Mouse (Mus musculus) kidney, embryonic 14.5 days (tissue): Measurements from ENCODE around the gene Evl. TPM values are rescaled to one million over a fixed set of nuclear protein-coding genes. Genes with fewer than 3 reads are reported as not detected.

Experiments
- ATAC-seq: fragments of 200-750 bp; cut with Nextera tagmentation; 2 replicates; pipeline ENCODE4 v1.8.0; 2017; ENCODE audit warnings: moderate number of reproducible peaks, mild to moderate bottlenecking, moderate TSS enrichment, moderate library complexity; ENCODE audit not compliant: low FRiP score, low TSS enrichment
- H3K27ac ChIP-seq: fragments of 300-500 bp; sonication (generic); 2 replicates; pipeline ENCODE4 v1.5.1; 2014; ENCODE audit warnings: low read depth, mild to moderate bottlenecking, low read length, moderate library complexity, mixed read lengths
- H3K27me3 ChIP-seq: fragments of 300-500 bp; sonication (generic); 2 replicates; pipeline ENCODE4 v1.6.1; 2014; ENCODE audit warnings: mild to moderate bottlenecking, low read length; ENCODE audit not compliant: control insufficient read depth, insufficient read depth
- H3K36me3 ChIP-seq: fragments of 300-500 bp; sonication (generic); 2 replicates; pipeline ENCODE4 v1.6.1; 2014; ENCODE audit warnings: low read length, mixed read lengths; ENCODE audit not compliant: control insufficient read depth, insufficient read depth
- H3K4me1 ChIP-seq: fragments of 300-500 bp; sonication (generic); 2 replicates; pipeline ENCODE4 v1.6.1; 2014; ENCODE audit warnings: low read length, mixed read lengths; ENCODE audit not compliant: control insufficient read depth, insufficient read depth
- H3K4me2 ChIP-seq: fragments of 300-500 bp; sonication (generic); replicated peaks from 2 replicates; pipeline ENCODE4 v1.6.1; 2014; ENCODE audit warnings: low read depth, mild to moderate bottlenecking, low read length
- H3K4me3 ChIP-seq: fragments of 300-500 bp; sonication (generic); 2 replicates; pipeline ENCODE4 v1.5.1; 2014; ENCODE audit warnings: mild to moderate bottlenecking, low read length
- H3K9ac ChIP-seq: fragments of 300-500 bp; sonication (generic); 2 replicates; pipeline ENCODE4 v1.6.1; 2014; ENCODE audit warnings: low read depth, mild to moderate bottlenecking, low read length, moderate library complexity
- H3K9me3 ChIP-seq: fragments of 300-500 bp; sonication (generic); 2 replicates; pipeline ENCODE4 v1.6.1; 2016; ENCODE audit warnings: low read length; ENCODE audit not compliant: control insufficient read depth
- WGBS: fragments of 180-500 bp; shearing (Covaris S2); extraction: QIAGEN DNeasy Blood & Tissue Kit; methylation state at CpG from one replicate; pipeline ENCODE4 v1.1.7; 2014; 5-methylcytosine and 5-hydroxymethylcytosine counted together
- polyA plus RNA-seq: library from polyadenylated mRNA; unstranded; fragments of >200 nt; fragmentation: Nextera tagmentation; extraction: Ambion mirVana; gene quantifications from 2 replicates; pipeline ENCODE4 v1.2.1, GENCODE M21; 2014

Evl gene
- polyA plus RNA-seq, 1 experiment from 2014 or later, result 73.7 TPM

DNA sequence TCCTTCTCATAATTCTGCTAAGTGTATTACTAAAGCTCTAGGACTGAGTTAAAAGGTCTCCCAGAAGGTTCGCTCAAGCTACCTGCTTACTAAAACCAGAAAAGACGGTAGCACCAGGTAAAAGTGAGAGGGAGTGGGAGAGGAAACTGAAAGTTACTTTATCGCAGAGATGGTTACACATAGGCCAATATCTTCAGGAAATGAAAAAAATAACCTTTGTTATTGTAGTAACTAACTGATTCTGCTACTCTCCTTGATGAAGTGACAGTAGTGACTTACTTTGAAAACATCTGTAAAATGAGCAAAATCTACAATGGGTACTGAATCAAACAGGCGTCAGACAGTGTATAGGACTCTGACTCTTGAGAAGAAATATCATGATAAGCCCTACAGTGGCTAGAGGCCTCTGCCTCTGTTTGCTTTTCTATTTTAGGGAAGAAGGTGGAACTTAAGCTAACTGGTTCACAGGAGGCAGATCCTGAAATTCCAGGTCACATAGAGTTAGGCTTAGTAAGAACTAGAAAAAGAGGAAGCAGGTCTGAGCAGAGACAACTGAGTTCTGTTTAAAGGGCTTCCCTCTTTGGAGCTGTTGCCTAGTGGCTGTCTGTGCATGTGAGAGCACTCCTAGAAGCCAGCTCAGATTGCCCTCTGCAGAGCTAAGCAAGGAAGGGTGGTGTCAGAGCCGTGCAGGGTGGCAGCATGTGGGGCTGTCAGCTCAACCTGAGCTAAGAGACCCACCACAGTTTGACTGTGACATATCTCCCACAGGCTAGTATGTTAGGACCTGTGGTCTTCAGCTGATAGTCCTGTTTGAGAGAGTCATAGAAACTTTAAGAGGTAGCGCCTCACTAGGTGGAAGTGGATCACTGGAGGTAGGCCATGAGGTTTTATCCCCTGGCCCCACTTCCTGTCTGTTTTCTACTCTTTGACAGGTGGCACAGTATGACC lies 76.5 kb downstream of the Evl start:
- ATAC-seq, result no peak
- Histone ChIP-seq H3K9me3 (no peaks in the 10 kb centered on the region), H3K4me3 (no peak overlapping the region), H3K27ac (no peak overlapping the region), H3K4me1 (peaks cover 6% of the 10 kb centered on the region; the same call in 1 of the 2 replicates), H3K9ac (no peak overlapping the region), H3K27me3 (no peaks in the 10 kb centered on the region), H3K36me3 (no peaks in the 10 kb centered on the region), H3K4me2 (no peak overlapping the region)
- WGBS, result 85% methylated on average over 6 of the region's 6 CpGs

DNA sequence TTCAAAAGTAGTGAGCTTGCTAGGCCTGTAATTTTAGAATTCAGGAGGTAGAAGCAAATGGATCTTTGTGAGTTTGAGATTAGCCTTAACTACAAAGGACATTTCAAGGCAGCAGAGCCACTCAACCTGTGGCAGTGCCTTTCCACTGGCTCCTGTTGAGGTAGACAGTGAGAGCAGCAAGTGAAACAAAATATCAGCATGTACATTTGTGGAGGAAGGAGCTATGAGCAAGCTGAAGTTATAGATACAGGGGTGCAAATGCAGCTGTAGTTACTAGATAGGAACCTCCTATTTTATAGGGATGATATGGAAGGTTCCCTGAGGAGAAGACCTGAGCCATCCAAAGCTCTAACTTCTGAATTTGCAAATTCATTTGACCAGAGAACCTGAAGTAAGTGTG lies 78.0 kb downstream of the Evl start:
- no peak overlapping the region for H3K27ac ChIP-seq
- H3K9me3 ChIP-seq, result no peaks in the 10 kb centered on the region
- H3K36me3 ChIP-seq, result no peaks in the 10 kb centered on the region
- H3K9ac ChIP-seq, result no peak overlapping the region
- no peaks in the 10 kb centered on the region for H3K27me3 ChIP-seq
- ATAC-seq, result no peak
- H3K4me3 ChIP-seq, result no peak overlapping the region
- H3K4me2 ChIP-seq, result no peak overlapping the region
- H3K4me1 ChIP-seq, result 0 out of 2 replicates have a peak, but pooled peaks cover 5% of the 10 kb centered on the region

DNA sequence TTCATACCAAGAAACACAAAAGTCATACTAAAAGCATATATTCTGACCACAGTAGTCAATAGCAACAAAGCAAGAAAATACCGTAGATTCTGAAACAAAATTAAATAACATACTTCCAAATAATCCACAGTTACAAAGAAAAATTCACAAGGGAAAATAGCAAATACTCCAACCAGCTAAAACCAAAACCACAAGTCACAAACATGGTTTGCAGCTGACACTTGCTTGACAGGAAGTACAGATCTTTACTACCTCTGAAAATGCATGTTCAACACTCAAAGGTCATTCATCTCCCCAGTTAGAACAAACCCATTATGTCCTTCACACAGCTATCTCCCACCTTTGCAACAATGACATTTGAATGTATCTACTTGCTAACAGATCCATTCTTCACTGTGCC lies 79.5 kb downstream of the Evl start:
- no peak overlapping the region for H3K4me3 ChIP-seq
- H3K9ac ChIP-seq, result no peak overlapping the region
- 0 out of 2 replicates have a peak, but pooled peaks cover 5% of the 10 kb centered on the region for H3K4me1 ChIP-seq
- H3K9me3 ChIP-seq, result no peaks in the 10 kb centered on the region
- H3K27ac ChIP-seq, result no peak overlapping the region
- no peaks in the 10 kb centered on the region for H3K36me3 ChIP-seq
- no peak for ATAC-seq
- 100% methylated on average over 1 of the region's 1 CpGs for whole genome bisulfite sequencing
- H3K4me2 ChIP-seq, result no peak overlapping the region
- no peaks in the 10 kb centered on the region for H3K27me3 ChIP-seq

DNA sequence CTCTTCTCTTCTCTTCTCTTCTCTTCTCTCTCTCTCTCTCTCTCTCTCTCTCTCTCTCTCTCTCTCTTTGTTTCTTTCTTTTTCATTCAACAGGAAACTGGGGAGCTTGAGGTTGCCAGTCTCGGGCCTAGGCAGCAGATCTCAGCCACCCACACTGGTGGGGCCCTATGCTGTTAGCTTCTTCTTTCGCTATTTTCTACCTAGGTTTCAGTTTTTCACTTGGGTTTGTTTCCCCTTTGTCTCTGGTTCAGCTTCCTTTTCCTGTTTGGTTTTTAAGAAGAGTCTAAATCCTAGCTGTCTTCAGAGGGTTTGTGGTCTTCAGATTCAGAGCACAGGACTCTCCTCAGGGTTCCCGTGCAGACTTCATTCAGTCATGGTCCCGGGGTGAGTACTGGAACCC lies 81.0 kb downstream of the Evl start:
- Histone ChIP-seq H3K4me1 (no peaks in the 10 kb centered on the region), H3K4me3 (no peak overlapping the region), H3K4me2 (no peak overlapping the region), H3K9me3 (no peaks in the 10 kb centered on the region), H3K27me3 (no peaks in the 10 kb centered on the region), H3K9ac (no peak overlapping the region), H3K36me3 (no peaks in the 10 kb centered on the region; the same call in 1 of the 2 replicates), H3K27ac (no peak overlapping the region)
- no peak for ATAC-seq
- 89% methylated on average over 4 of the region's 4 CpGs for WGBS

DNA sequence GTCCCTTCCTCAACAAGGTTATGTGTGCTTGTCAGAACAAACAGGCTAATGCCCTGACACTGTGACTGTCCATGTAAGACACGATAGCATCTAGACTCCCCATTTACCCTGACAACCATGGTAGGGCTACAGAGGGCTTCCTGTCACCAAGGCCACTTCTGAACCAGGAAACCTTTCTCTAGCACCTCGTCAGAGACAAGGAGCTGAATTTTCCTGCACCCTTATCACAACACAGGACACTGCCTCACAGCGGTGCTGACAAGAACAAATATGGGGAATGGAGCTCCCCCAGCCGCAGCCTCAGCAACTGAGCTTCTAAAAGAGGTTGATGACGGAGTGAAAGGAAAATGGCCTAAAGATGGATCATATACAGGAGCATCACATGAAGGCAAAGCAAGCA lies 82.9 kb downstream of the Evl start:
- H3K9ac ChIP-seq, result no peak overlapping the region
- ATAC-seq, result no peak

DNA sequence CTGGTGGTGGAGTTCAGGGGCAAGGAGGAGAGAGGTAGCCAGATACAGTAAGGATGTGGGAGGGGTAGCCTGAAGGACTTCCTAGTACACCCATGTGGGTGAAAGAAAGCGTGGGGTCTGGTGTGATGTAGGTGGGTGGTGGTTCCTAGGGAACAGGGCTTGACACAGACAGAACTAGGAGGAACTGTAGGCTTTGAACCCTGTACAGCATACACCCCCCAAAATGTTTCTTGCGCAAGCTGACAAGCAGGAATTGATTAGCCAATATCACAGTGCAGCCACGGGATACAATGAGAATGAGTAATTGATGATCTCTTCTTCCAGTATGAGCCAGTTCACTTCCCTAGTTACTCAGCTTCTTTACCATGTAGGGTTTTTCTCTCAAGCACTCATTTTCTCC lies 84.6 kb downstream of the Evl start:
- Histone ChIP-seq H3K4me3 (no peak overlapping the region), H3K27ac (no peak overlapping the region), H3K36me3 (no peaks in the 10 kb centered on the region; the same call in 1 of the 2 replicates), H3K4me2 (no peak overlapping the region), H3K27me3 (no peaks in the 10 kb centered on the region), H3K9me3 (no peaks in the 10 kb centered on the region), H3K4me1 (0 out of 2 replicates have a peak, but pooled peaks cover 7% of the 10 kb centered on the region), H3K9ac (no peak overlapping the region)
- no peak for ATAC-seq
- 89% methylated on average over 3 of the region's 3 CpGs for WGBS

More for the DNA sequence above, 82.9 kb downstream of the Evl start:
- Histone ChIP-seq H3K27ac (no peak overlapping the region), H3K4me2 (no peak overlapping the region), H3K36me3 (no peaks in the 10 kb centered on the region; the same call in 1 of the 2 replicates), H3K9me3 (no peaks in the 10 kb centered on the region), H3K27me3 (no peaks in the 10 kb centered on the region), H3K4me3 (no peak overlapping the region), H3K4me1 (0 out of 2 replicates have a peak, but pooled peaks cover 7% of the 10 kb centered on the region)
- 81% methylated on average over 5 of the region's 5 CpGs for WGBS

DNA sequence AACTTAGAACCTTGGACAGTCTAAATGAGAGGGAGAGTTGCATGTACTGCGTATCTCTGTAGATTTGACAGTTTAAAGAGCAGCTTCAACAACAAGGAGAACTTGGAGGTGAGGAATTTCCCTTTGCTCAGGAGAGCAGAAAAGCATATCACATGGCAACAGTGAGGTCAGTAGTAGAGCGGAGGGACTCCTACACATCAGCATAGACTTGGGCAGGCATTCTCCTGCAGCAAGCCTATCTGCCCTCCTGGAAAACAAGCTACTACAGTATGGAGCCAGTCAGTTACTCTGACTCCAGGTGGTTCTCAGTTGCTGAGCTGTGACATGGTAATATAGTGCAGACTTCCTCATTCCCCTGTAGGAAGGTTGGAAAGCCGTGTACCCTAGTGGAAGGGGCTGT lies 87.5 kb downstream of the Evl start:
- no peak overlapping the region for H3K9ac ChIP-seq
- 0 out of 2 replicates have a peak, but pooled peaks cover 7% of the 10 kb centered on the region for H3K4me1 ChIP-seq
- H3K9me3 ChIP-seq, result no peaks in the 10 kb centered on the region
- H3K4me3 ChIP-seq, result no peak overlapping the region
- no peak overlapping the region for H3K4me2 ChIP-seq
- H3K27me3 ChIP-seq, result no peaks in the 10 kb centered on the region
- peak; percentile 83; the same call in 1 of the 2 replicates for ATAC-seq
- 0 out of 2 replicates have a peak overlapping the region, but pooled peaks have one; percentile 6 for H3K27ac ChIP-seq
- H3K36me3 ChIP-seq, result no peaks in the 10 kb centered on the region; the same call in 1 of the 2 replicates
- 40% methylated on average over 3 of the region's 3 CpGs for WGBS

DNA sequence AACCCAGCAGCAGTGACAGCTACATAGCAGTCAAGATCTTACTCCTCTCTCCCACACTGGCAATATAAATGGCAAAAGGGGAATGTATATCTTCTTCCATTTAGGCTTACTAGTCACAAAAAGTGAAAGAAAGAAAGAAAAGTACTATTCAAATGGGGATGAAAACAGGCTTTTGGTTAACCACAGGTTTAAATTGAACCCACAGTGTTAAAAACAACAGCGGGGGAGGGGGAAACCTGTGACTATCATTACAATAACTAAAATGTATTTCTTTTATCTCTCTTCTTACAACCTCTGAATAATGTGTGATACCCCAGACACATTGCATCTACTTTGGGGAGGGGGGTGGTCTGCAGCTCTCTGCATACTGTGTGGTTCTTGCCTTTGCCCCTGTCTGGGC lies 91.7 kb downstream of the Evl start:
- no peak overlapping the region for H3K4me2 ChIP-seq
- ATAC-seq, result no peak
- H3K27ac ChIP-seq, result no peak overlapping the region
- 94% methylated on average over 1 of the region's 1 CpGs for WGBS
- no peak overlapping the region for H3K9ac ChIP-seq
- H3K4me1 ChIP-seq, result 0 out of 2 replicates have a peak, but pooled peaks cover 7% of the 10 kb centered on the region
- H3K27me3 ChIP-seq, result no peaks in the 10 kb centered on the region
- peaks cover 31% of the 10 kb centered on the region for H3K36me3 ChIP-seq
- H3K4me3 ChIP-seq, result no peak overlapping the region
- H3K9me3 ChIP-seq, result no peaks in the 10 kb centered on the region

DNA sequence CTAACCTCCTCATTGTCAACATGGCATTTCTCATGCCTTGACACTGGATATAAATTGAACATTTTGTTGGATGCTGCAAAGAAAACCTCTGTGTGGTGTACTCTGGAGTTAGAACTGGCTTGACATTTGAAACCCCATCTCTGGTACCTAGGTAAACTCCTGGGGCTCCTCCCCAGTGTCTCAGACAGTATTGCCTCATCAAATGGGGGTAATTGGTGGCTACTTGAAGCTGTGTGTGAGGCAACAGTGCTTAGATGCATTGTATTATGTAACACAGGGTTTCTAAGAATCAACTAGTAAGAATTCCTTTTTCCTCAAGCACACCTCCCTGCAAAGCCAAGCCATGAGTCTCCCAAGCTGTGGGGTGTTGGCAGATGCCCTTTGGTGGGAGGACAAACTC lies 93.3 kb downstream of the Evl start:
- Histone ChIP-seq H3K27me3 (no peaks in the 10 kb centered on the region), H3K27ac (no peak overlapping the region), H3K4me3 (no peak overlapping the region), H3K36me3 (peaks cover 45% of the 10 kb centered on the region), H3K9me3 (no peaks in the 10 kb centered on the region), H3K9ac (no peak overlapping the region), H3K4me1 (no peaks in the 10 kb centered on the region), H3K4me2 (no peak overlapping the region)
- ATAC-seq, result peak; percentile 61; the same call in 1 of the 2 replicates
